Comparison of ENCODE assay signal across 8 mouse cellular contexts in the genomic region with DNA sequence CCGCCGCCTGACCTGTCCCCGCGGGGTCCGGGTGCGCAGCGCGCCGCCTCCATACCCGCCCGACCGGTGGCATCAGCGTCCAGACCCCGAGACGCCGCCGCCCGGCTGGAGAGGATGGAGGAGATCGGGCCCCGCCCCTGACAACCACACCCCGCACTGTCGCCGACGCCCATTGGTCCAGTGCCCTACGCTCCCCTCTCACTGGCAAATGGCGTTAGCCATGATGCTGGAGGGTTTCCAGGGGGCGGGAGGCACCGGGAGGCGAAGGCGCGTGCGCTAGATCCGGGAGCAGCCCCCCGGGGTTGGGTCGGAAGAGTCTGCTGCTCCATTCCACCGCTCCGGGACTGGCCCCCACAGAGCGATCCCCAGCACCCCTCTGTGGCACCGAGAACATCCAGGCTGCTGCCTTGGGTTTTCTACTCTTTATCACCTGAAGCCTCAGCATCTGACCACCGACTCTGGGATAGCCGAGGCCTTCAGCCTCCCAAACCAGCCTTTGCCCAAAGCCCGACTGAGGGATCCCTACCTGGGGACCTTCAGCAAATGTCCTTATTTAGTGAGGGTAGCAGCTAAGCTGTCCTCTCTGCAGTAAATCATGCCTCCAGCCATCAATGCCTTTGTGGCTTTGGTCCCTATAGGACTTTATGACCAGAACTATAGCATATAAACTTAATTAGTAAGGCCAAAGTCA. TPM values are rescaled to one million over a fixed set of nuclear protein-coding genes. Genes with fewer than 3 reads are reported as not detected.
DNase-seq lines count a peak whose midpoint lies in the region; ATAC-seq lines count a peak whose summit lies in the region.

A gene (minus strand): TSS at position 126 of the 691 bp plus-strand sequence.

- H3K79me2 ChIP-seq in macrophage (ENCODE audit: inconsistent target): peaks cover 13% of the 10 kb centered on the region; the same call in 1 of the 2 replicates

- peak; percentile 99 for ATAC-seq in hindbrain, embryonic 16.5 days

- H3K36me3 ChIP-seq in hindbrain, embryonic 16.5 days (ENCODE audit: control insufficient read depth, insufficient read depth, low read length): peaks cover 12% of the 10 kb centered on the region
- H3K36me3 ChIP-seq in macrophage (ENCODE audit: inconsistent target): no peaks in the 10 kb centered on the region

- H3K27me3 ChIP-seq in hindbrain, embryonic 16.5 days (replicated peaks; ENCODE audit: control insufficient read depth, insufficient read depth, low read length): no peaks in the 10 kb centered on the region

- peak within 1 kb of the TSS; percentile 84 for H3K4me2 ChIP-seq in hindbrain, embryonic 16.5 days (ENCODE audit: low read length)

- DNase-seq in T-cell, adult 2 months (ENCODE audit: low spot score): peak; percentile 84
- DNase-seq in cerebellum, postnatal 36 days: peak; percentile 97 to 99
- peak; percentile 97 for DNase-seq in gastrocnemius, adult 18-20 months (ENCODE audit: low spot score)
- DNase-seq in left cerebral cortex, adult 18-20 months (ENCODE audit: low spot score in 2 of 2): peak; percentile 96 to 97
- peak; percentile 98 for DNase-seq in right cerebral cortex, adult 18-20 months
- DNase-seq in urinary bladder, postnatal 10 days (ENCODE audit: low spot score): peak; percentile 90

- WGBS in hindbrain, embryonic 16.5 days: 0% methylated on average over 37 of the region's 42 CpGs
- 1% methylated on average over 42 of the region's 42 CpGs for WGBS in macrophage (ENCODE audit: missing documents)

- H3K9me3 ChIP-seq in hindbrain, embryonic 16.5 days (ENCODE audit: control insufficient read depth, low read length): no peaks in the 10 kb centered on the region

- H3K4me3 ChIP-seq in hindbrain, embryonic 16.5 days (ENCODE audit: low read length): peak within 1 kb of the TSS; percentile 87
- H3K4me3 ChIP-seq in macrophage (ENCODE audit: inconsistent target): peak within 1 kb of the TSS; percentile 77

- peak within 1 kb of the TSS; percentile 92 for H3K9ac ChIP-seq in hindbrain, embryonic 16.5 days (ENCODE audit: low read depth, low read length)

- H3K4me1 ChIP-seq in hindbrain, embryonic 16.5 days (ENCODE audit: control insufficient read depth, insufficient read depth, low read depth, low read length): peaks cover 20% of the 10 kb centered on the region

- peak within 1 kb of the TSS; percentile 94 for H3K27ac ChIP-seq in hindbrain, embryonic 16.5 days (ENCODE audit: low read depth, low read length)
- H3K27ac ChIP-seq in macrophage: no peak within 1 kb of the TSS

RNA-seq across cellular contexts. Expression of the gene that starts here (rescaled TPM):
- 1 to 10 TPM; 6.3 to 8.2 TPM for total RNA-seq in gastrocnemius, adult 18-20 months (2021)
- polyA plus RNA-seq in hindbrain, embryonic 16.5 days (2015; fragmentation: Nextera tagmentation; extraction: Ambion mirVana): 17.7 and 19.9 TPM in 2 replicates
- 10 to 100 TPM; 15.4 to 18.6 TPM for total RNA-seq in left cerebral cortex, adult 18-20 months (2021)
- total RNA-seq in macrophage (2018; cell fraction: chromatin; rRNA removed): 10 to 100 TPM in 13 of 26 experiments, 1 to 10 TPM in 13; 2.5 to 20.2 (median 10.4) TPM
- 1 to 10 TPM; 3.4 to 7.8 (median 6.7) TPM for total RNA-seq in macrophage (2018; cell fraction: cytosol; rRNA removed)
- total RNA-seq in macrophage (2018; cell fraction: nucleus; rRNA removed): 10 to 100 TPM in 7 of 26 experiments, 1 to 10 TPM in 19; 2.5 to 17.5 (median 7.1) TPM
- polyA plus RNA-seq in macrophage (2018): 4.4 to 7.7 TPM (median 4.6 TPM) in 3 replicates
